Mouse (Mus musculus): ENCODE measurements at regions not wholly inside any gene's neighbourhood (a gene's known extent, or its start where the extent isn't known, plus 50 kb on each side); places are given as distances from the start of the nearest gene placed in this dataset.
A peak's percentile ranks its signal among the peaks of the same experiment; 100 is the strongest.

- DNase-seq (ENCODE audit: extremely low spot score in 1 of 2, low spot score in 1 of 2), result no peak
These were observed 647.1 kb upstream of the Fam19a5 start for GRCm38 (mm10) chr15:86896974-86897373.

DNA sequence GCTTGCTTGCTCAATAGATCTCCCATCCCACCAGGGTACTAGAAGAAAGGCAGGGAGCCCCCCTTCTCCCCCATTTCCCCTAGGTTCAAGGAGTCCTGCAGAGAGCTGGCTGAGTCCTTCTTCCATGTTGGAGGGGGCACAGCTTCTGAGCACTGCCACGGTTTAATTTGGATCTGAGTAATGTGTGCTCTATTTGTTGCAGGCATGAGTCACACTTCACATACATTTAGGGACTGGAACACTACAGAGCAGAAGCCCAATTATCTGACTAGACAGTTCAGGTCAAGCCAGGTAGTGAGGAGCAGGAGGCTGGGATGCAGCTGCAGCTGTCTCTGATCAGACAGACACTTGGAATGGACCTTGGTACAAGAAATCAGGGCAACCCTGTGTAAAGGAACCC lies 644.1 kb upstream of the Fam19a5 start:
- peak in 1 of 2 experiments; percentile 31 for DNase-seq (ENCODE audit: extremely low spot score in 1 of 2, low spot score in 1 of 2)

DNA sequence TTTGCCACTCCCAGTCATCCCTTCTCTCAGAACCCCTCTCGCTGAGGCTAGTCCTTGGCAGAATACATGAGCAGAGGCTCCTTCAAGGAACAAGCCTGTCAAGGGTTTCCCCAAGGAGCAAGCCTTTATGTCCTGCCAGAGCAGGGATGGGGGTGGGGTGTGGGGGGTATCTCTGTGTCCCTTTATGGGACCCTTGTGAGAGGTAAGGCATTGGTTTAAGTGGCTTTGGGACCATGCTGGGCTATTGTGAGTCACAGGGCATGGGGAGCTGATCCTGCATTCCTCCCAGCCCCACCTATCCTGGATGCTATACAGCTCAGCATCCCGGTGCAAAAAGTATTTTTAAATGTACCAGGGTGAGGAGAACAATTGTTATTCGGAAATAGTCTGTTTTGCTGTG lies 641.1 kb upstream of the Fam19a5 start:
- no peak for DNase-seq (ENCODE audit: extremely low spot score in 1 of 2, low spot score in 1 of 2)

GRCm38 (mm10) chr15:86913276-86913675 lies 630.8 kb upstream of the Fam19a5 start:
- no peak for DNase-seq (ENCODE audit: extremely low spot score in 1 of 2, low spot score in 1 of 2)

- no peak for DNase-seq (ENCODE audit: extremely low spot score in 1 of 2, low spot score in 1 of 2)
These were observed 626.2 kb upstream of the Fam19a5 start for GRCm38 (mm10) chr15:86917891-86918290.

GRCm38 (mm10) chr15:86919704-86920103 lies 624.4 kb upstream of the Fam19a5 start:
- DNase-seq (ENCODE audit: extremely low spot score in 1 of 2, low spot score in 1 of 2), result no peak

- DNase-seq (ENCODE audit: extremely low spot score in 1 of 2, low spot score in 1 of 2), result no peak
These were observed 623.9 kb upstream of the Fam19a5 start for GRCm38 (mm10) chr15:86920185-86920584.

DNA sequence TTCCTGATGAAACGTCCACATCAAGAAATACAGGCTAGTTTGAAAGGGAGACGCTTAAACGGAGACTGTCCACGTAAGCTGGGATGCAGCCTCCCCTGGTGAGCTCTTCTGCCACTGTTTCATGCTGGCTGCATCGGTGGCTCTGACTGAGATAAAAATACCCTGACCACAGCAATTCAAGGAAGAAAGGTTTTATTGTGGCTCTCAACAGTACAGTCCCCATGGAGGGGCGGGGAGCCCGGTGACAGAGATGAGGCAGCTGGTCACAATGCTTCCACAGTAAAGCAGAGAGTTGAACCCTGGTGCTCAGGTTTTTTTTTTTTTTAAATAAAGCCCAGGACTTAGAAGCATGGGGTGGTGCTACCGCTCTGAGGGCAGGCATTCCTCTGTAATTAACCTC lies 622.7 kb upstream of the Fam19a5 start:
- no peak for DNase-seq (ENCODE audit: extremely low spot score in 1 of 2, low spot score in 1 of 2)

DNA sequence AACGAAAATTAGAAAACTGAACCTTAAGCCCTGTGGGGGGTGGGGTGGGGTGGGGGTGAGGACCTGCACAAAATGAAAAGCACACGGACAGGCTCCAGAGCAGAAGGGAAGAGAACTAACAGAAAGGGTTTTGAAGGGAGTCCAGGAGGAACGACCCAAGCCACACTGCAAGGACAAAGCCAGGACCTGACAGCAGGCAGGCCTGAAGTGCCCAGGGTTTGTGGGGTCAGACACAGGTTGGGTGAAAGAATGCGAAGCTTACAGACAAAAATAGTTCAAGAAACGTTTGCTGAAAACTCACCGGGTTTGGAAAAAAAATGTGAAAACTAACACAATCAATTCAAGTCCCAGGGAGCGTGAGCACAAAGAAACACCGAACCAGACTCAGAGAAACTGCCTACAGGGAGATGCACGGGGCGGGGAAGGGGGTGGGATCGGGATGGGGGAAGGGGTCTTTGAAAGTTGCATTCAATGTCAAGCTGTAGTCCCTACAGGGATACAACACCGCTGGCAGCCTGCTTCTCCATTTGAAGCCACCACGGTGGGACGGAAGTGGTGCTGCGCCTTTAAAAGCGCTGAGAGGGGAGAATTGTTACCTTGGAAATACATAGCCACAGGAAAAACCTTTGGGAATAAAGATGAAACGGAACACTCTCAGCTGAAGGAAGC lies 618.9 kb upstream of the Fam19a5 start:
- DNase-seq (ENCODE audit: extremely low spot score in 1 of 2, low spot score in 1 of 2), result no peak

DNA sequence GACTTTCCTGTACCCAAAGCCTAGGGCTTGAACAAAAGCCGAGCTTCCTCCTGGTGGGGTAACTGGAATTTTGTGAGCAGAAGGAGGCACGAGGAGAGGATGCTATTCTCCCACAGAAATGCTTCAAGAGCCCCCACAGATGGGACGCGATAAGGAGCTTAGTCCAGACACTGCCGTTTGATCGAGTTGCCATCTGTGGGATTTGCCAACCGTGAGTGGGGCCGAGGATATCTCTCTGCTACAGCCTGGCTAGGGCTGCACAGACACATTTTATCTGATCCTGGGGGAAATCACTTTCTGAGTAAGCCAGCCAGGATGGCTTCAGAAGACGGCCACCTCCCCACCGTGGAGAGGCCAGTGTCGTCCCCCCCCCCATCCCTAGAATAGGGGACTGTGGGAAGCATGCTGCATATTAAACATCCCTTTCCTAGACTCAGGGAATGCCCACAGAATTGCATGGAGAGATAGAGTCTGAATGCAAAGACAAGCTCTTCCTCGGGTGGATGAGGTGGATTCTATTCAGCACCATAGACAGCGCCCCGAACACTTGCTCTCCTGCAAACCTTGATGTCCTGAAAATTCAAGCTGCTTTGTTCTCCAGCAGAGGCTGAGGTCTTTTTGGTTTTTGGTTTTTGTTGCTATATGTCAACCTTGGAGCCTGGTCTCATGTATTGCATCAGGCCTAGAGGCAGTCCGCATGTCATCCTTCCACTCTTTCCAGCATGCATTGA lies 611.6 kb upstream of the Fam19a5 start:
- DNase-seq (ENCODE audit: extremely low spot score in 1 of 2, low spot score in 1 of 2), result no peak

DNA sequence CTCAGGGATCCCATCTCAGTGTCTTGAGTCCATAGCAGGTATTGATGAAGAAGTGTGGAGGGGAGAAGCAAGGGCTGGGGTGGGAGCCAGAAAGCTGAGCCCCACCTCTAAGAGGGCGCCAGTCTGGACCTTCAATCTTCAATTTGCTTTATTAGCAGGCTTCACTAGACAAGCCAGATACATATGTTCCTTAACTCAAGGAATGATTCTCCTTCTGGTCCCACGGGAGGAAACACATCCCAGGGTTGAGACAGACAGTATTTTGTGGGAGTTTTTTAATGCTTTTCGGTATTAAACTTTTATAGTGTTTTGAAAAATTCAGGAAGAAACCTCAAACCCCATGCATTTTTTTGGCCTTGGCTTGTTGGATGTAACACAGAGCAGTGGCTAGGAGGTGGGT lies 606.7 kb upstream of the Fam19a5 start:
- no peak for DNase-seq (ENCODE audit: extremely low spot score in 1 of 2, low spot score in 1 of 2)

DNA sequence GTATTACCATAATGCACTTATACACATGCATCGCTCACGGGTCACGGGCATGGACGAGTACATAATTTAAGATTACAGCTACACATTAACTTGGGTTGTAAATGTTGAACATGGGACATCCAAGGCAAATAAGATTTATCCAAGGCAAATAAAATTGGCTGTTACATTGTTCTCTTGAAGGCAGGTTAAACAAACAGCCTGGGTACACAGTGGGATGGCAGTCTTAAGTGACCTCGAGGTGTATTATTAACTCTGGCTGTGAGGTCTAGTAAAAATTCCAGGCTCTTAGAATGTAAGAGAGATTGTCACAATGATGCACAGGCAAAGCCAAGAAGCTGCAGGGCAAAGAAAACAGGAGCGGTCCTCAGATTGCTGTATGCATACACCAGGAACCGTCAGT lies 599.6 kb upstream of the Fam19a5 start:
- DNase-seq (ENCODE audit: extremely low spot score in 1 of 2, low spot score in 1 of 2), result no peak

DNA sequence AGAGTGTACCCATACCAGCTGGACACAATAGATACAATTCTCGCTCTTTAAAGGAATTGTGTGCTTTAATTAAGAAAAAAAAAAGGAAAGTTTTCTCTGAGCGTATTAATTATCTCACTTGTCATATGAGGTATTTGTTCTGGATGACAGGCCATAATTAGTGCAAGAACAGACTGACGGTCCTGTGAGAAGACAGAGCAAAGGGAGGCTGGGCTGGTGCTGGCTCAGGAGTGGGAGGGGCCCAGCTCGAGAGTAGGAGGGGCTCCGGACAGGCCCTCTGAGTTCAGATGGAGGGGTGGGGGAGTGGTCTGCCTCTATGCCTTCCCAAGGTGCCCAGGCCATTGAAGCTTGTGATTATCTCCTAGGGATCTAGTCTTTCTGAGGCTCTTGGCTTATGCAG lies 591.5 kb upstream of the Fam19a5 start:
- DNase-seq (ENCODE audit: extremely low spot score in 1 of 2, low spot score in 1 of 2), result no peak

DNA sequence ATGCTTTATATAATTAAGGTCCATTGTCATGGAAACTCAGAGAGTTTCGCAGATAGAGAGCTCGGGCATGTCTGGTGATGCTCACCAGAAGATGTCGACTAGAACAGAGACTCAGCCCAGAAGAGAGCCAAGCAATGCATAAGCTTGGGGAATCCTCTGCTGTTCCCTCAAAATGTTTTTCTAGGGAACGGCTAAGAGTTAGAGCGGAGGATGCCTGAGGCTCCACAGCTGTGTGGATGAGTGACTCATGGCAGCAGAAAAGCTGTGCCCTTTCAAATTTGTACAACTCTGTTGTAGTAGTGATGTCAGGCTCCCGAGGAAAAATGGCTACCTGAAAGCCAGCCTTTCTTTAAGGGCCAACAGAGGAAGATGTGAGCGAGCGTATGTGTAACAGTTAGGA lies 586.2 kb upstream of the Fam19a5 start:
- peak in 1 of 2 experiments; percentile 22 for DNase-seq (ENCODE audit: extremely low spot score in 1 of 2, low spot score in 1 of 2)

DNA sequence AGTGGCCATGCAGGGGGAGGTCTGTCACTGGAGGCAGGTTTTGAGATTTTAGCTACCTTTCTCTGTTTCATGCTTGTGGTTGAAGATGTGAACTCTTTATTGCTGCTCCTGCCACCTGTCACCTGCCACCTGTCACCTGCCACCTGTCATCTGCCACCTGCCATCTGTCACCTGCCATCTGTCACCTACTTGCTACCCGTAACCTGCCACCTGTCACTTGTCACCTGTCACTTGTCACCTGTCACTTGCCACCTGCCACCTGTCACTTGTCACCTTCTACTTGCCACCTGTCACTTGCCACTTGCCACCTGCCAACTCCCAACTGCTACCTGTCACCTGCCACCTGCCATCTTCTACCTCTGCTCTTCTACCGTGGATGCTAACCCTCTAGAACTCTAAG lies 581.2 kb upstream of the Fam19a5 start:
- no peak for DNase-seq (ENCODE audit: extremely low spot score in 1 of 2, low spot score in 1 of 2)

DNA sequence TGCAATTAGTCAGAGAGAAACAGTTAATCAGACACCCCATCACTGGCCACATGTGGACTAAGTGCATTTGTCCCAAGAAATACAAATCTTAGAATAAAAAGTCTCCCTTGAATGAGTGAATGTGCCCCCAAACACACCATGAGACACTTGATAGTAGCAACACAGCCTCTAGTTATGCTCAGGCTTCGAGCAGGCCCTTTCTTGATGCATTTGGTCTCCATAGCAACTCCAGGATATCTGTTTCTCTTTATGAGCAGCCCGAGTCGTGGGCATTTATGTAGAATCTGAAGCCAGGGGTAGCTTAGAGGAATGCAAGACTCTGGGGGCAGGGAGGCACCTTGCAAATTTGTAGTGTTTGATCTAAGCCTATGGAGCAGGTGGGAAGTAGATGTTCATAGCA lies 580.6 kb upstream of the Fam19a5 start:
- peak; percentile 5 to 16 for DNase-seq (ENCODE audit: extremely low spot score in 1 of 2, low spot score in 1 of 2)

GRCm38 (mm10) chr15:86971436-86971835 lies 572.7 kb upstream of the Fam19a5 start:
- no peak for DNase-seq (ENCODE audit: extremely low spot score in 1 of 2, low spot score in 1 of 2)

DNA sequence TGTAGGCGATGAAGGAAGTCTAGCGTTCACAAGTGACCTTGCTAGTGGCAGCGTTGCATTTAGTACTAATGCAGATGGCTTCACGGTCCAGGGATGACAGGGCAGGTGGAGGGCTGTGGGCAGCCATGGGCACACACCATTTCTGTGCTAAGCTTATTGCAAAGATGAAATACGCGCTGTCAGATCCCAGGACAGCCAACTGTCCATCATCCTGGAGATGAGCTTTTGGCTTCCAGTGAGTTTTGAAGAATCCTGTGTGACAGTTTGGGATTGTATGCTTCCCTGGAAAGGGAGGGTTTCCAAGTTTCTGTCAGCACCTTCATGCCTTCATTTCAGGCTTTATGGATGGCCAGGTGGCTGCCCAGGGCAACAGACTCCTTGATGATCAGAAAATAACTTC lies 547.9 kb upstream of the Fam19a5 start:
- DNase-seq (ENCODE audit: extremely low spot score in 1 of 2, low spot score in 1 of 2), result no peak

DNA sequence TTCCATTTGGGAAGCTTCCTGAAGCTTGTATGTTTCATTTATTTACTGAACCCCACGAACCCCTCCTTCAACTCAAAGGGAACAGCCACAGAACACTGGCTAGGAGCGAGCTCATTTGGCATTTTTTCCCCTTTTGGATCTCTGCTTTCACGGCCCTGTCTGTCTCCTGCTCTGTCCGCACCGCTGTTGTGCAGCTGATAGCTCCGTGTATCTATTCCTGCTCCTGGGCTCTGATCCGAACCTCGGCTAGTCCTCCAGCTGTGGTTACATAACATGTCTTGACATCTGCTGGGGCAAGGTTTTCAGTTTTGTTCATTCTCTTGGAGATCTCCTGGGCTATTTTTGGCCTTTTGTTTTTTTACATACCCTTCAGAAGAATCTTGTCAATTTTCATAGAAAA lies 525.1 kb upstream of the Fam19a5 start:
- peak in 1 of 2 experiments; percentile 4 for DNase-seq (ENCODE audit: extremely low spot score in 1 of 2, low spot score in 1 of 2)

DNA sequence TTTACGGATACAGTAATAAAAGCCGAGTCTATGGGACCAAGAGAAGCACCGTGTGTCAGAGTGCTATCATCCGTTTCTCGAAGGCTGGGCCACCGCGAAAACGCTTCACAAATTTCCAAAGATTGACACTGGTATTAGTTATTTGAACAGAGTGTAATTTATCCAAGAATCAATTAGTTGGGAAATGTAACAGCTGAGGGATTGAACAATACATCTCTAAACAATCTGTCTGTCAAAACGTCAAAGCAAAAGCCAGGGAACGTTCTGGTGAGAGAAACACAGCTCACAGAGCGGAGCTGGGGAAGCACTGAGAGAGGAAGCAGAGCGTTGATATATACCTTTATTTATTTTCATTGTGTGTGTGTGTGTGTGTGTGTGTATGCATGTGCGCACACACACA lies 498.1 kb upstream of the Fam19a5 start:
- DNase-seq (ENCODE audit: extremely low spot score in 1 of 2, low spot score in 1 of 2), result no peak

DNA sequence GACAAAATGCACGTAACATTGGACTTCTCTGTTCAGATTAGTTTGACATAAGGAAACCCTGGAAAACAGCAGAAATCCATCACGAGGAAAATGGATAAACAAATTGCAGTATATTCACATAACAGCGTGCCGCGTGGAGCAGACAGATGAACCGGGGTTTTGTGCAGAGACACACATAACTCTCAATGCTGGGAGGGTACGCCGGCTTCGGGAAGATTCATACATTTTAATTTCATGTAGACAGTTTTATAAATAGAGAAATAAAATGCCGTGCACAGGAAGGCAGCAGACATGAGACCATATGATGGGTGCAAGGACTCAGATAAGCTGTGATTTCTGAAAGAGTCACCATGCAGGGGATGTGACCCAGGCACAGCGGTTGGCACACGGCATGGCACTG lies 489.9 kb upstream of the Fam19a5 start:
- DNase-seq (ENCODE audit: extremely low spot score in 1 of 2, low spot score in 1 of 2), result no peak

GRCm38 (mm10) chr15:87064890-87065289 lies 479.2 kb upstream of the Fam19a5 start:
- no peak for DNase-seq (ENCODE audit: extremely low spot score in 1 of 2, low spot score in 1 of 2)

All from frontal cortex, adult 2 months (tissue).